Mouse (Mus musculus) lung, embryonic 14.5 days (tissue): ENCODE data around the gene Tmem239. TPM values are rescaled to one million over a fixed set of nuclear protein-coding genes. Genes with fewer than 3 reads are reported as not detected.
"Not testable (repeated sequence)": the region's sequence is repeated elsewhere in the genome, so short reads cannot be mapped to it uniquely, and the experiment has no call there.

Source experiments
- ATAC-seq: fragments of 200-750 bp; cut with Nextera tagmentation; 2 replicates; pipeline ENCODE4 v1.8.0; 2017; ENCODE audit warnings: mild to moderate bottlenecking, moderate TSS enrichment, moderate library complexity; ENCODE audit not compliant: insufficient read depth
- DNase-seq: peaks from one replicate; pipeline ENCODE4 v3.0.0-alpha.2; 2015
- H3K27ac ChIP-seq: fragments of 300-500 bp; sonication (generic); 2 replicates; pipeline ENCODE4 v1.5.1; 2014; ENCODE audit warnings: low read depth, mild to moderate bottlenecking, moderate library complexity
- H3K27me3 ChIP-seq: fragments of 300-500 bp; sonication (generic); 2 replicates; pipeline ENCODE4 v1.6.1; 2014; ENCODE audit warnings: low read length, control low read depth; ENCODE audit not compliant: insufficient read depth
- H3K36me3 ChIP-seq: fragments of 300-500 bp; sonication (generic); 2 replicates; pipeline ENCODE4 v1.6.1; 2014; ENCODE audit warnings: control low read depth; ENCODE audit not compliant: insufficient read depth
- H3K4me1 ChIP-seq: fragments of 300-500 bp; sonication (generic); 2 replicates; pipeline ENCODE4 v1.6.1; 2014; ENCODE audit warnings: antibody characterized with exemption, control low read depth; ENCODE audit not compliant: insufficient read depth
- H3K4me2 ChIP-seq: fragments of 300-500 bp; sonication (generic); 2 replicates; pipeline ENCODE4 v1.6.1; 2014; ENCODE audit warnings: mild to moderate bottlenecking
- H3K4me3 ChIP-seq: fragments of 300-500 bp; sonication (generic); 2 replicates; pipeline ENCODE4 v1.5.1; 2014; ENCODE audit warnings: low read depth, low read length
- H3K9ac ChIP-seq: fragments of 300-500 bp; sonication (generic); 2 replicates; pipeline ENCODE4 v1.6.1; 2014
- H3K9me3 ChIP-seq: fragments of 300-500 bp; sonication (generic); 2 replicates; pipeline ENCODE4 v1.6.1; 2016; ENCODE audit warnings: low read depth, low read length, control low read depth
- CTCF ChIP-seq: IDR thresholded peaks from 2 replicates; pipeline ENCODE4 v1.5.1; 2016; ENCODE audit warnings: antibody characterized with exemption, low read depth
- WGBS: fragments of 180-500 bp; shearing (Covaris S2); extraction: QIAGEN DNeasy Blood & Tissue Kit; methylation state at CpG from one replicate; pipeline ENCODE4 v1.1.7; 2014; 5-methylcytosine and 5-hydroxymethylcytosine counted together
- polyA plus RNA-seq: library from polyadenylated mRNA; unstranded; fragments of >200 nt; fragmentation: Nextera tagmentation; extraction: Ambion mirVana; gene quantifications from 2 replicates; pipeline ENCODE4 v1.2.1, GENCODE M21; 2014

The Tmem239 gene
- not detected in 2 replicates for polyA plus RNA-seq

- H3K27me3 ChIP-seq: no peaks in the 10 kb centered on the region
- H3K9me3 ChIP-seq: no peaks in the 10 kb centered on the region
- no peak within 1 kb of the TSS for H3K9ac ChIP-seq
- H3K4me1 ChIP-seq: no peaks in the 10 kb centered on the region
- H3K4me3 ChIP-seq: no peak within 1 kb of the TSS
- ATAC-seq (no peak), DNase-seq (no peak)
- H3K27ac ChIP-seq: no peak within 1 kb of the TSS
- WGBS: 83% methylated on average over 2 of the region's 2 CpGs
- no peaks in the 10 kb centered on the region for H3K36me3 ChIP-seq
- no peak for TF ChIP-seq CTCF
- no peak within 1 kb of the TSS for H3K4me2 ChIP-seq
Observed at GRCm38 (mm10) chr2:130406178-130406577, at the start of gene Tmem239. Gene Tmem239, plus strand, starts transcription at chr2:130406478.

- ATAC-seq: no peak
- DNase-seq: no peak
Observed at GRCm38 (mm10) chr2:130357551-130357950, 48.7 kb upstream of the Tmem239 start.

GRCm38 (mm10) chr2:130358852-130359251 is 47.4 kb upstream of the Tmem239 start:
- 16% methylated on average over 5 of the region's 5 CpGs for WGBS
- DNase-seq (no peak), ATAC-seq (no peak)
- Histone ChIP-seq H3K27me3 (peaks cover 53% of the 10 kb centered on the region), H3K4me3 (no peak overlapping the region), H3K9ac (no peak overlapping the region), H3K9me3 (no peaks in the 10 kb centered on the region), H3K4me2 (no peak overlapping the region), H3K4me1 (no peaks in the 10 kb centered on the region), H3K27ac (no peak overlapping the region), H3K36me3 (no peaks in the 10 kb centered on the region)
- no peak for TF ChIP-seq CTCF

More at GRCm38 (mm10) chr2:130357551-130357950, 48.7 kb upstream of the Tmem239 start:
- Histone ChIP-seq H3K9me3 (no peaks in the 10 kb centered on the region), H3K27ac (no peak overlapping the region), H3K4me3 (no peak overlapping the region), H3K4me1 (no peaks in the 10 kb centered on the region), H3K4me2 (no peak overlapping the region), H3K36me3 (no peaks in the 10 kb centered on the region), H3K9ac (no peak overlapping the region), H3K27me3 (peaks cover 41% of the 10 kb centered on the region)
- 80% methylated on average over 5 of the region's 5 CpGs for WGBS
- no peak for TF ChIP-seq CTCF

GRCm38 (mm10) chr2:130362511-130363026 is 43.7 kb upstream of the Tmem239 start:
- no peak overlapping the region for H3K9ac ChIP-seq
- H3K4me2 ChIP-seq: no peak overlapping the region
- 0 out of 2 replicates have a peak, but pooled peaks cover 2% of the 10 kb centered on the region for H3K4me1 ChIP-seq
- DNase-seq: peak; percentile 84
- no peaks in the 10 kb centered on the region for H3K36me3 ChIP-seq
- H3K27ac ChIP-seq: no peak overlapping the region
- no peaks in the 10 kb centered on the region for H3K9me3 ChIP-seq
- H3K4me3 ChIP-seq: no peak overlapping the region
- peak; percentile 81 for TF ChIP-seq CTCF
- 4% methylated on average over 14 of the region's 14 CpGs for WGBS
- ATAC-seq: peak; percentile 36; the same call in 1 of the 2 replicates
- H3K27me3 ChIP-seq: peaks cover 57% of the 10 kb centered on the region

GRCm38 (mm10) chr2:130365211-130366094 is 40.8 kb upstream of the Tmem239 start:
- DNase-seq (peak; percentile 48), ATAC-seq (peak; percentile 51; the same call in 1 of the 2 replicates)
- 6% methylated on average over 30 of the region's 30 CpGs for WGBS
- Histone ChIP-seq H3K9ac (peak overlapping the region; percentile 42), H3K36me3 (no peaks in the 10 kb centered on the region), H3K4me2 (peak overlapping the region; percentile 65), H3K9me3 (no peaks in the 10 kb centered on the region), H3K27ac (no peak overlapping the region), H3K4me1 (0 out of 2 replicates have a peak, but pooled peaks cover 2% of the 10 kb centered on the region), H3K27me3 (peaks cover 36% of the 10 kb centered on the region), H3K4me3 (peak overlapping the region; percentile 40)
- TF ChIP-seq CTCF: peak; percentile 27

GRCm38 (mm10) chr2:130367386-130367785 is 38.9 kb upstream of the Tmem239 start:
- Histone ChIP-seq H3K27me3 (peaks cover 17% of the 10 kb centered on the region), H3K4me1 (0 out of 2 replicates have a peak, but pooled peaks cover 2% of the 10 kb centered on the region), H3K36me3 (no peaks in the 10 kb centered on the region), H3K9me3 (no peaks in the 10 kb centered on the region), H3K9ac (no peak overlapping the region), H3K4me3 (no peak overlapping the region), H3K27ac (no peak overlapping the region), H3K4me2 (no peak overlapping the region)
- TF ChIP-seq CTCF: no peak
- DNase-seq (no peak), ATAC-seq (no peak)
- WGBS: 54% methylated on average over 4 of the region's 4 CpGs

- H3K27me3 ChIP-seq, H3K4me2 ChIP-seq, H3K4me3 ChIP-seq, ATAC-seq, H3K27ac ChIP-seq, H3K36me3 ChIP-seq, DNase-seq, H3K9ac ChIP-seq, H3K9me3 ChIP-seq, H3K4me1 ChIP-seq: not testable (repeated sequence)
- WGBS: 18% methylated on average over 1 of the region's 1 CpGs
Observed at GRCm38 (mm10) chr2:130373026-130373425, 33.3 kb upstream of the Tmem239 start.
